Mouse (Mus musculus) midbrain, embryonic 10.5 days (tissue): ENCODE measurements around the gene Gimap9. TPM values are rescaled to one million over a fixed set of nuclear protein-coding genes. Genes with fewer than 3 reads are reported as not detected.

Experiments used
- DNase-seq: peaks from one replicate; pipeline ENCODE4 v3.0.0-alpha.2; 2017; ENCODE audit warnings: low spot score
- H3K27ac ChIP-seq: fragments of 300-500 bp; sonication (generic); replicated peaks from 2 replicates; pipeline ENCODE4 v1.5.1; 2016; ENCODE audit warnings: mild to moderate bottlenecking
- H3K27me3 ChIP-seq: fragments of 300-500 bp; sonication (generic); 2 replicates; pipeline ENCODE4 v1.6.1; 2016; ENCODE audit warnings: low read depth, mild to moderate bottlenecking; ENCODE audit not compliant: poor library complexity, severe bottlenecking
- H3K36me3 ChIP-seq: fragments of 300-500 bp; sonication (generic); 2 replicates; pipeline ENCODE4 v1.6.1; 2016; ENCODE audit warnings: mild to moderate bottlenecking, moderate library complexity
- H3K4me1 ChIP-seq: fragments of 300-500 bp; sonication (generic); 2 replicates; pipeline ENCODE4 v1.6.1; 2016
- H3K4me3 ChIP-seq: fragments of 300-500 bp; sonication (generic); 2 replicates; pipeline ENCODE4 v1.5.1; 2016; ENCODE audit warnings: mild to moderate bottlenecking, moderate library complexity
- H3K9me3 ChIP-seq: fragments of 300-500 bp; sonication (generic); replicated peaks from 2 replicates; pipeline ENCODE4 v1.6.1; 2016; ENCODE audit warnings: mild to moderate bottlenecking
- WGBS: fragments of 180-500 bp; shearing (Covaris S2); methylation state at CpG from one replicate; pipeline ENCODE4 v1.1.7; 2016; 5-methylcytosine and 5-hydroxymethylcytosine counted together
- polyA plus RNA-seq: library from polyadenylated mRNA; unstranded; fragments of >200 nt; fragmentation: Nextera tagmentation; extraction: Ambion mirVana; gene quantifications from 2 replicates; pipeline ENCODE4 v1.2.1, GENCODE M21; 2016

The Gimap9 gene
- polyA plus RNA-seq, 1 experiment from 2014 or later = 3.9 TPM

GRCm38 (mm10) chr6:48684806-48685205 lies 8.9 kb downstream of the Gimap9 start:
- no peaks in the 10 kb centered on the region for H3K9me3 ChIP-seq
- 48% methylated on average over 4 of the region's 4 CpGs for WGBS

GRCm38 (mm10) chr6:48685251-48685650 lies 9.3 kb downstream of the Gimap9 start:
- H3K9me3 ChIP-seq = no peaks in the 10 kb centered on the region
- 80% methylated on average over 2 of the region's 2 CpGs for WGBS
- no peak for DNase-seq
- H3K4me3 ChIP-seq = no peak overlapping the region
- H3K27ac ChIP-seq = no peak overlapping the region
- H3K27me3 ChIP-seq = no peaks in the 10 kb centered on the region
- H3K36me3 ChIP-seq = no peaks in the 10 kb centered on the region
- H3K4me1 ChIP-seq = peaks cover 2% of the 10 kb centered on the region; the same call in 1 of the 2 replicates

More at GRCm38 (mm10) chr6:48684806-48685205, 8.9 kb downstream of the Gimap9 start:
- Histone ChIP-seq H3K36me3 (no peaks in the 10 kb centered on the region), H3K27me3 (no peaks in the 10 kb centered on the region), H3K4me3 (no peak overlapping the region), H3K4me1 (peaks cover 2% of the 10 kb centered on the region; the same call in 1 of the 2 replicates), H3K27ac (no peak overlapping the region)
- DNase-seq = no peak

DNA sequence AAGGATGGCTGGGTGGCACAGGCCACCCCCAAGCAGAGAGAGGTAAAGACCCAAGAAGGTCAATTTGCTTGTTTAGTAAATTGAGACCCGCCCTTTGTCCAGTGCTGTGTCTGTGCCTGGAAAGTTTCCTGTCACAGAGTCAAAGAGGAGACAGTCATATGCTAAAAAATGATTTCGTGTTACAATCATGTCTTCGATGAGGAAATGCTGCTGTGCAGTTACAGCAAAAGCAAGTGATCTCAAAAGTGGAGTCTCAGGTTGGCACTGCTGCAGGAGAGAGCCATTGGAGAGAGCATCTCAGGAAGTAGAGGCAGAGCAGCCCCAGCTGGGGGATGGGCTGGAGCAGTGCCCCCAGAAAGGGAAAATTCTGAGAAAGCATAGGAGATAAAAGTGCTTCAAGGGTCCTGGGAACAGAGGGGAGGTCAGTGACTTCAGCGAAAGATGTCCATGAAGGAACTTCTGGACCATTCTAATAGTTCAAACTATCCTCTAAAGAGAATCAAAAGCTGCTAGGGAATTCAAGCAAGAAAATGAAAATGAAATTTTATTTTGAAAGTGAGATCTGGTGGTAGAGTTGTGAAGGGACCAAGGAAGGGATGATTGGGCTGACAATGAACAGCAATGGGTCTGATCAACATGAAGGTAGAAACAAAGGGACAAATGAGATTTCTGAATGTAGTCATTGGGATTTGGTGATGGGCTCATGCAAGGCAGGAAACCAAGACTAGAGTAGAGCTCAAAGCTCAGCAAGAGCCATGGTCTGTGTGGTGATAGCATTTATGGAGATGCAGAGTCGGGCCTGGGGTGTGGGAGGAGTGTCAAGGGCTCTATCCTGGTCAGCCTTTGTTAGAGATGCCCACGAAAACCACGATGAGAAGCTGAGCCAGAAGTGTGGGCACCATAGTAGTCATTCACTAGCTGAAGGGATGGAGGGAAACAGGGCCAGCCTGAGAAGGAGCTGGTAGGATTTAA lies 10.1 kb downstream of the Gimap9 start:
- Histone ChIP-seq H3K4me3 (no peak overlapping the region), H3K9me3 (no peaks in the 10 kb centered on the region), H3K27ac (no peak overlapping the region), H3K4me1 (peaks cover 2% of the 10 kb centered on the region; the same call in 1 of the 2 replicates), H3K27me3 (no peaks in the 10 kb centered on the region), H3K36me3 (no peaks in the 10 kb centered on the region)
- WGBS = 84% methylated on average over 7 of the region's 7 CpGs
- DNase-seq = no peak

- Histone ChIP-seq H3K27me3 (no peaks in the 10 kb centered on the region), H3K9me3 (no peaks in the 10 kb centered on the region), H3K27ac (no peak overlapping the region), H3K4me3 (no peak overlapping the region), H3K4me1 (peaks cover 2% of the 10 kb centered on the region; the same call in 1 of the 2 replicates), H3K36me3 (no peaks in the 10 kb centered on the region)
- no peak for DNase-seq
- WGBS = 75% methylated on average over 2 of the region's 2 CpGs
These were observed 11.1 kb downstream of the Gimap9 start for GRCm38 (mm10) chr6:48687077-48687476.

GRCm38 (mm10) chr6:48689320-48689719 lies 13.4 kb downstream of the Gimap9 start:
- peaks cover 2% of the 10 kb centered on the region; the same call in 1 of the 2 replicates for H3K4me1 ChIP-seq
- H3K36me3 ChIP-seq = no peaks in the 10 kb centered on the region
- WGBS = 92% methylated on average over 2 of the region's 2 CpGs
- no peaks in the 10 kb centered on the region for H3K27me3 ChIP-seq
- H3K4me3 ChIP-seq = no peak overlapping the region
- DNase-seq = no peak
- no peak overlapping the region for H3K27ac ChIP-seq
- no peaks in the 10 kb centered on the region for H3K9me3 ChIP-seq

- Histone ChIP-seq H3K36me3 (no peaks in the 10 kb centered on the region), H3K4me1 (no peaks in the 10 kb centered on the region), H3K9me3 (no peaks in the 10 kb centered on the region), H3K4me3 (no peak overlapping the region), H3K27ac (no peak overlapping the region), H3K27me3 (no peaks in the 10 kb centered on the region)
- 92% methylated on average over 6 of the region's 6 CpGs for WGBS
- no peak for DNase-seq
These were observed 17.0 kb downstream of the Gimap9 start for GRCm38 (mm10) chr6:48692962-48693361.

DNA sequence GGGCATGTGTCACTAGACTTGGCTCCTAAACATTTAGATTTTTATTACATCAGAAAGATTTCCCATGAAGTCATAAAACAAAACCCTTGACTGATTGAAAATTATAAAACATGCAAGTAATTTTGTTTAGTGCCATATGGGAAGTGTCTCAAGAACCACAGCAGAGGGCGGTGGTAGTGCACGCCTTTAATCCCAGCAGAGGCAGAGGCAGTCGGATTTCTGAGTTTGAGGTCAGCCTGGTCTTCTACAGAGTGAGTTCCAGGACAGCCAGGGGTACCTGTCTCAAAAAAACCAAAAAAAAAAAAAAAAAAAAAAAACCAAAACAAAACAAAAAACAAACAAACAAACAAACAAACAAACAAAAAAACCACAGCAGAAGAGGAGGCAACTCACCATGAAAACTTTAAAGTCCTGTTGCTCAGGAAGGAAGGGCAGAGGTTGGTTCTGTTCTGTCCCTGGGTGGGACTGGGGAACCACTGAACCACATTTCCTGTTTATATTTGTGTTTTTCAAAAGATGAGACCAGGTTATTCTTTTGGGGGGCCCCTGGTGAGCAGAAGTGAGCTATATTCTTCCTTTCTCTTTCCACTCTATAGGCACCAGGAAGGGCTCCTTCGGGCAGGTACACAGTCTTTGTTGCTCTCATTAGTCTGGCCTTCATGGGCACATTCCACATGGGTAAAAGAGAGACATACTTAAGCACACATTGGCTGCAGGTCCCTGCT lies 21.1 kb downstream of the Gimap9 start:
- 89% methylated on average over 4 of the region's 4 CpGs for WGBS
- H3K4me1 ChIP-seq = no peaks in the 10 kb centered on the region
- H3K9me3 ChIP-seq = no peaks in the 10 kb centered on the region
- H3K27me3 ChIP-seq = no peaks in the 10 kb centered on the region
- H3K4me3 ChIP-seq = no peak overlapping the region
- no peaks in the 10 kb centered on the region for H3K36me3 ChIP-seq
- DNase-seq = peak; percentile 7
- H3K27ac ChIP-seq = no peak overlapping the region

DNA sequence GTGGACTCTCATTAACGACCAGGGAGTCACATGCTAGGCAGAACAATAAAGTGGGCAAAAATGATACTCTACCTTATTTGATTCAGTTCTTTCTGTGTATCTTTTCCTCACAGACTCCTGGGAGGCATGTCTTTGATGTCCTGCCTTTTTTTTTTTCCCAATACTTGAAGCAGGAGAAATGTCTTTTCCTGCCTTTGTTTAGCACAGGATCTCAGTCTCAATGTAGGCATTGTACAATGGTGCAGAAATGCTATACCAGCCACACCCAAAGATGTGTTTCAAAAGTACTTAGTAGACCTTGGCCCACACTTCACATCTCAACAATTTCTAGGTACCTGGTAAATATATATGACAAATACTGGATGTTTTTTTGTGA lies 21.6 kb downstream of the Gimap9 start:
- WGBS = 65% methylated on average over 1 of the region's 1 CpGs
- Histone ChIP-seq H3K4me3 (no peak overlapping the region), H3K9me3 (no peaks in the 10 kb centered on the region), H3K27me3 (no peaks in the 10 kb centered on the region), H3K27ac (no peak overlapping the region), H3K36me3 (no peaks in the 10 kb centered on the region), H3K4me1 (no peaks in the 10 kb centered on the region)
- DNase-seq = no peak

DNA sequence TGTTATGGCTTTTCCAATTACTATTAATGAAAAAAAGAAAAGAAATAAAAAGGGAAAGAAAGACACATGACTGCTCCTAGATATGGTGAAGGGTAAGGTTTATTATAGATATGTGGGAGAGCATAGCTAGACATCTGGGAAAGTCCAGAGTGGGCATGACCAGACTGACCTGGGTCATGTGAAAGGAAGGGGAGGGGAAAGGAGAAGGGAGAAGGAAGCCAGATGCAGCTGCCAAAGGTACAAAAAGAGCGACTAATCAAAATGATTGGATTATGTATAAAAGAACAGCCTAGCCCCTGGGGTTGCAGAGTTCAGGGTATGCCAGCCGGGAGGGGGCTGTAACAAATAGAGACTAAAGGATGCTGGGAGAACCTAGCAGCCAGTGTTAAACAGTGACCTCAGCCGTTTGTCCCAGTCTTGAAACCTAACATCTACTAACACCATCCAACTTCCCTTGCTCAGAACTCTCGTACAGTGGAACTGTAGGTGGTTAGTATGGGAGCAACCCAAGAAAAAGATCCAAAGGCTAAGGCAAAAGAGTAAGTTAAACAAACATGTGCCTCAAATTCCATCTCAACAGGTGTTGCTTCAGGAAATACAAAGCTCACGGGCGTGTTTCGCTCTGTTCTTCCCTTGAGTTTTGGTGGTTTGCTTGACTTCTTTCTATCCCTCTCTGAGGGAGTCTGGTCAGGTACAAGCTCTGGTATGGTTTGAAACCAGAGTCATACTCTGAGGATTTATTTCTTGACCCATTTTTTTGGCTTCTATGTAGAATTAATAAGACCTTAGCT lies 22.3 kb downstream of the Gimap9 start:
- no peak for DNase-seq
- Histone ChIP-seq H3K27ac (no peak overlapping the region), H3K9me3 (no peaks in the 10 kb centered on the region), H3K36me3 (no peaks in the 10 kb centered on the region), H3K4me1 (no peaks in the 10 kb centered on the region), H3K27me3 (no peaks in the 10 kb centered on the region), H3K4me3 (no peak overlapping the region)
- WGBS = 80% methylated on average over 7 of the region's 7 CpGs

DNA sequence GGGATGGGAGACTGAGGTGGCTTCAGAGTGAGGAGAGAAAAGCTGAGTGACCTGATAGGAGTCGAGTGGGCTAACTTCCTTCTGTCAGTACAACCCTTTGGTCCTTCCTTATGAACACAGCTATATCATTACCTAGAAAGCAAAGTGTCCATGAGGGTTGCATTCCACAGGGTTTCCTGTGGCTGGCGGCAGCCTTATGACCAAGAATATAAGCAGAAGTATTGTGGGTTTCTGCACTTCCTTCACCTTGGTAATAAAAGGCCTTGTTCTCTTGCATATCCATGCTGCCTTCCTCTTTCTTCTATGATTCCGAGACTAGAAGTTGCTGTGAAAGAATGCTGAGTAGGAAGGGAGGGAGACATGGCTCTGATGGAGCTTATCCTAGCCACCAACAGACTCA lies 23.0 kb downstream of the Gimap9 start:
- H3K27me3 ChIP-seq = no peaks in the 10 kb centered on the region
- H3K4me1 ChIP-seq = no peaks in the 10 kb centered on the region
- no peaks in the 10 kb centered on the region for H3K36me3 ChIP-seq
- no peak overlapping the region for H3K4me3 ChIP-seq
- no peaks in the 10 kb centered on the region for H3K9me3 ChIP-seq
- no peak overlapping the region for H3K27ac ChIP-seq
- WGBS = 87% methylated on average over 3 of the region's 3 CpGs
- DNase-seq = no peak

DNA sequence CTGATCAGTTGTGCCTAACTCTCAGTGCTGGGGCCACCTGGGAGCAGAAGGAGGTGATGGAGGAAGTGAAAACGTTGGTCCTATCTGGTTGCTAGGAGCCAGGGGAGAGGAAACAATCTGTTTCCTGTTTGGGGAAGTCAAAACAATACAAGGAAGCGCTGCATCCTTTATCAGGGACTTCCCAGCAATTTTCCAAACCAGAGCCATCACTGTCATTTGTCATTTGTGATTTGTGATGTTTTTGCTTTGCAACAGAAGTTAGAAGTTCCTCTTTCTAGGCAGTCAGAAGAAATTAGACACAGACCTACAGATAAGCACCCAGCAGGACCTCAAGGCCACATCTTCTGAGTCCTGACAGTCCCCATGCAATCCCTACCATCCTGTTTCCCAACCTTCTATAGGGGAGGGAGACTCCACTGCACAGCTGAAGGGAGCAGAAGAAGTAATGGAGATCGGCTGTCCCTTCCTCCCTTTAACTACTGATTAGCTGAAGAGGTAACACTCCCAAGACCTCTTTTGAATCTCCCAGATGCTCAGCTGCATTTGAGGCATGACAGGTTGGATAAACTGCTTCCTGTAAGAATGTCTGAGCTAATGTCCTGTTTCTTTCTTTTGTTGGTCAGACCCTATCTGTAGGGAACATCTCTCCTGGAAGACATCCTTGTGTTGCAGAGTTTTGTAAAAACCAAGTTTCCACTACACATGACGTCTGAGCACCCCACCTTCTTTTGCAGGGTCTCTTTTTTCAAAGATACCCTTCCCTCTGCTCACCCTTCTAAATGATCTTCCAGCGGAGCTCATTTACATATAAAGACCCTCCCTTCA lies 24.5 kb downstream of the Gimap9 start:
- H3K27ac ChIP-seq = no peak overlapping the region
- no peaks in the 10 kb centered on the region for H3K9me3 ChIP-seq
- H3K36me3 ChIP-seq = no peaks in the 10 kb centered on the region
- DNase-seq = no peak
- no peak overlapping the region for H3K4me3 ChIP-seq
- no peaks in the 10 kb centered on the region for H3K4me1 ChIP-seq
- H3K27me3 ChIP-seq = no peaks in the 10 kb centered on the region
- WGBS = 61% methylated on average over 5 of the region's 5 CpGs

- WGBS = 88% methylated on average over 7 of the region's 7 CpGs
These were observed 26.2 kb downstream of the Gimap9 start for GRCm38 (mm10) chr6:48702146-48702545.

More at GRCm38 (mm10) chr6:48702146-48702545, 26.2 kb downstream of the Gimap9 start:
- Histone ChIP-seq H3K27me3 (no peaks in the 10 kb centered on the region), H3K36me3 (no peaks in the 10 kb centered on the region), H3K4me3 (no peak overlapping the region), H3K27ac (no peak overlapping the region), H3K4me1 (0 out of 2 replicates have a peak, but pooled peaks cover 5% of the 10 kb centered on the region), H3K9me3 (no peaks in the 10 kb centered on the region)
- DNase-seq = no peak
